Mouse (Mus musculus) left cerebral cortex, postnatal 36 days (tissue): ENCODE data around the gene Sytl2. TPM values are rescaled to one million over a fixed set of nuclear protein-coding genes. Genes with fewer than 3 reads are reported as not detected.
A peak's percentile ranks its signal among the peaks of the same experiment; 100 is the strongest.

ENCODE experiments used
- DNase-seq, 2 experiments: peaks; one replicate each; pipeline ENCODE4 v3.0.0; 2021 to 2022; ENCODE audit warnings: low spot score in 2 of 2, mixed read lengths in 1 of 2
- intact Hi-C: fragments of 180-260 bp; cut with DNase I; formaldehyde crosslinking; loops from one replicate; pipeline ENCODE4 v1.15.1; 2025
- total RNA-seq, 2 experiments: library from RNA; stranded (reverse); gene quantifications; 2 replicates each; pipeline ENCODE4 v1.2.3; 2021

Gene Sytl2
- total RNA-seq, 2 experiments from 2014 or later: 99.1 to 108 TPM

DNA sequence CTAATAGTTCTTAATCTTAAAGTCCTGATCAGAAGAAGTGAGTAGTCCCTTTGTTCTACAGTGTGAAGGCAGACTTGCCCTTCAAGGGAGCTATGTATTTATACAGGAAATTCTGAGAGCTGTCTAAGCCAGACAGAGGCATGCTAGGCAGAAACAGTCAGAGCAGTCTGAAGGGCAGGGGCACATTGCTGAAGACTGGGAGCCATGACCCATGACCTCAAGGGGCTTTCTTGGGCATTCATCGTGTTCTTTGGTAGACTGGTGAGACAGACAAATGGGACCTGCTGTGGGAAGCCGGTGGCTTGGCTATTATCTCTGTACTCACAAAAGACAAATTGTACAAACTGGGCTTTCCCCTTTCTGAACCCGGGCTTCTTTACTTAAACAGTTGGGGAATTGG, 4.0 kb downstream of the Sytl2 start:
- intact Hi-C loops: no loop called here
- DNase-seq: no peak

DNA sequence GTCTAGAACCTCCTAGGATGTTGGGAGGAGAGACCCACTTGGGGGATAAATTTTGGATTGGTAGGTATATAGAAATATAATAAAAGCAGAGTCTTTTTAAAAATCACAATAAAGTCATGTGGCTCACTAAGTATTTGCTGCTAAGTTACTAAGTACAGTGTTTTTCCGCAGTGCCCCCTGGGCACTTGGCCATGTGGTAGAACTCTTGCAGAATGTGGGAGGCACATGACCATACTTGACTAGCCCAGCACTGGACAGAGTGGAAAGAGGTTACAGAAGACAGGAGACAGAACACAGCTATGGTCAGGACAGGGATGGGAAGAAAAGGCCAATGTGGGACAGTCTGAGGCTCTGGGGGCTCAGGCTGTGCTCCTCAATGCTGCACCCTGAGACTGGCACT, 4.9 kb downstream of the Sytl2 start:
- DNase-seq: no peak
- intact Hi-C loops: no loop called here

DNA sequence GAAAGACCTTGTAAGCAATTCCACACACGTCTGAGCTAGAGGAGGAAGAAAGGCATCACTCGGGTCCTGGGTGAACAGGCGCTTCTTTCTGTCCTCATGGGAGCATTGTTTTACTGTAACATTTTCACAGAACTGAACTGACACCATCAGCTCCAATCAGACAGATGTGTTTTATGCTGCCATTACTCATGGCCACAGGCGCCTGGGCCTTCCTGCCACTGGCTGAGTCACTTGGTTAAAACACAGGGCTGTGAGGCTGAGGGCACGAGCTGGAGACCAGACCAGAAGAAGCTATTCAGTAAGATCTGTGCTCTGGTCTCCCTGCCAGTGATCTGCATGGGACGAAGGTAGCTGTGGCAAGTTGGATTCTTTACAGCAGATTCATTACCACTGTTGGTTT, 6.0 kb downstream of the Sytl2 start:
- intact Hi-C loops: no loop called here
- DNase-seq: no peak

DNA sequence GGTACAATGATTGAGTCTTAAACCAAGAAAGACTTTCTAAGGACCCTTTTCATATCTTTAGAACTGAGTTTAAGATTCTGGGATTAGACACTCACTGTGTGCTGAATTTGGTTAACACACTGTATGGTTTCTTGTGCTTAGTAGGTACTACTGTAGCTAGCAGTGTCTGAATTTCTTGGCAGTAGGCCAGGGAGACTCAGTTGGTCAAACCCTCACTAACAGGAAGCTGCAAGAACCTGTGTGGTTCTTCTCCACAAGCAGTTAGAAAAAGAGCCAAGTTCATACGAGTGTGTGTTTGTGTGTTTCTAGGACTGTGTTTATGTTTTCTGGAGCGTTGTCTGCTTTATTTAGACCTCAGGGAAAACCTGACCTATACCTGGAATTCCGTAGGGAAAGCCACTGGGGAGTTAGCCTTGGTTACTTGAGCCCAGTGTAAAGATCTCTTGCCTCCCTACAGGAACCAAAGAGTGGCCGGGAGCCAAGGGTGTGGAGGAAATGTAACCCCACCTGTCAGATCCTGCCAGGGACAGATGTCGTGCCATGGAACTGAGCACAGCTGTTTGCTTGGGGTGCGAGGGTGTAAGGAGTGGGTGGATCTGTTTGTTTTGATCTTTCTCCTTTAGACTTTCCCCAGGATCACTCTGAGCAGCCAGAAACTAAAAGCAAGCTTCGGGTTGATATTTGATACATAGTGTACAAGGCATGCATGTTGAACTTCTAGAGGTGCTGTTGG, 10.3 kb downstream of the Sytl2 start:
- no peak for DNase-seq
- intact Hi-C loops: no loop called here

DNA sequence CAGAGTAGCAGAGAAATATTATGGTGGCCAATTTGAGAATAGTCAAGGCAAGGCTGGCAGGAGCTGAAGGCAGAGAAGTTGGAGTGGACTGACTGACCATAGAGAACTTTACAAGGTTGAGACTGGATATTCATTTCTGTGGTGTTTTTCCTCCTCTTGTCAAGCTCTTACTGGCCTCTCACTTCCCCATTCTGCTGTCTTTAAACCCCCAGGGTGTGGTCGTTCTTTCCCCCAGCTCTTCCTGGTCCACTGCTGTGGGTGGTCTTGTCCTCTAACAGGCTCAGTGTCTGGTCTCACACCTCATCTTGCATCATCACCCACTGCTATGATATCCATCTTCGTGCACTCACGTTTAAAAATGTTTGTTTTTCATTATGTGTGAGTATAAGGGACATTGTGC, 11.4 kb downstream of the Sytl2 start:
- intact Hi-C loops: no loop called here
- DNase-seq: no peak

DNA sequence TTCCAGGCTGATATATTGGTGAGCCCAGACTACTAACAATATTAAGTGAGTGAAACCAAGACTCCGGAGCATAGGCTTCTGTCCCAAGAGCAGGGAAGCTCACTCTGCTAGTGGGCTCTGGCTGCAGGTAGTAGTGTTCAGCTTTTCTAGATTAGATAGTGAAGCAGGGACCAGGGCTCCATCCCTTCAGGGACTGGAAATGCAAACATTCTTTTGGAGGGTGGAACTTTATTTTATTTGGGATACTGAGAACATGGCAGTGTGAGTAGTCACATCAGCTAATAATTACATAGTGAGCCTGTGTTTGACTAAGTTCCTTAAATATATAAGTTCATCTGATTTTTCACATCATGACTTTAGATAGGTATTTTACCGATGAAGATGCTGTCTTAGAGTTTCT, 14.8 kb downstream of the Sytl2 start:
- intact Hi-C loops: no loop called here
- no peak for DNase-seq

DNA sequence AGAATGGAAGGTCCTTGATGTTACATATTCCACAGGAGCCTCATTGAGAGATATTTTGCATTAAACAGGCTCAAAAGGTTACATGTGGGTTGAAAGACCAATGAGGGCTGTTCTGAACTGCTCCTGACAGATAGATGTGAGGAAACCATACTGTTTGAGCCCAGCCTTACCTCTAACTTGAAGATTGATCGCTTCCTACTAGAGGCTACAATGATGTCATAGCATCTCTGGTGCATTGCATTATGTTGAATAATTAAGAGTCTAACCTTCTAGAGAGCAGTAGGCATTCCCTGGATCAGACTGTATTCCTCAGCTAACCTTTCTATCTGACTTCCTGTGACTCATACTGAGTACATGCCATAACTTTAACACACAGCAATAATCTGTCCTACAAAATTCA, 17.4 kb downstream of the Sytl2 start:
- intact Hi-C loops: no loop called here
- no peak for DNase-seq

DNA sequence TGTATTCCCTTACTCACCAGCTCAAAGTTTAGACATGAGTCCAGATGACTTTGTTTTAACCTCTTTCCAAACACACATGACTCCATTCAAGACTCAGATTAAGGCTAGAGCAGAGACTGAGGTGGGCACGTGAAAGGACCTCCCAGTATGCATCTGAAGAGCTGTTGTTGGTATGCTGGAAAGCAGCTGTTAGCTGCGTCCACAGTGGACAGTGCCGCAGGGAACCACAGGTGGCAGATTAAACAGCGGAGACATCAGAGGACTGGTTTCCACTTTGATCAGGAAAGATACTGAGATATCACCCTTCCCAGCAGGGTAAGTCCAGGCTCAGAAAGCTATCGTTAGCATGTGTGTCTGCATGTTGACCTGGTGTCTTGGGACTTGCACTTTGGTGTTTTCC, 18.1 kb downstream of the Sytl2 start:
- intact Hi-C loops: no loop called here
- DNase-seq: no peak

DNA sequence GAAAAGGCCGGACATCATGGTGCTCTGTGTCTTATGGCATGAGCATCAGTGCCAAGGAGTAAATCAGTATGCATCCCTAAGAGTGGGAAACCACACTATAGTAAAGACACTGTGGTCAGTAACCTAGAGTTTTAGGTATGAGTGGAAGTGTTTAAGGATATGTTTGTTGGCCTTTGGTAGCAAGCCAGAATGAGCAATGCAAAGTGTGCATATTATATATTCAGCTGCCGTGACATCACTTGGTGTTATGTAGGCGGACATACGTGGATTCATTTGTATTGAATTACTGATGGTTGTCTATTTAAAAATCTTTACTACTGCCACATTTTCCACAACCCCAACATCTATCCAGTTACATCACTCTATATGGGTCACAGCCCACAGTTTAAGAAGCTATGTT, 23.1 kb downstream of the Sytl2 start:
- DNase-seq: no peak
- intact Hi-C loops: no loop called here

DNA sequence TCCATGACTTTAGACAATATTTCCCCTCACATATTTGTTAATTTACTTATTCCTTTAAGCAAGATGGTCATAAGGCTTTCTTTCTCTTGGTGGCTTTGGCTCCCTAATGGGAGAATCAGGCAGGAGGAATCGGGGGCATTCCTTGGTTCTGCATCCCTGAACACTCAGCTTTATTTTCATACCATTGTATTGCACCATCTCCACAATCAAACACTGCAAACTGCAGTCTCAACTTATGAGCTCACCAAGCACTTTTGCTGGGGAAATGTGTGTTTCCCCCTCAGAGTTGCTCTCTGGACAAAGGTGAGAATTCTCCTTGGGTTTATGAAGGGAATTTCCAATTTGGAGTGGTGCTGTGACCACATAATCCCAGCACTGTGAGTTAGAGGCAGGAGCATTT, 28.1 kb downstream of the Sytl2 start:
- intact Hi-C loops: no loop called here
- DNase-seq: no peak

DNA sequence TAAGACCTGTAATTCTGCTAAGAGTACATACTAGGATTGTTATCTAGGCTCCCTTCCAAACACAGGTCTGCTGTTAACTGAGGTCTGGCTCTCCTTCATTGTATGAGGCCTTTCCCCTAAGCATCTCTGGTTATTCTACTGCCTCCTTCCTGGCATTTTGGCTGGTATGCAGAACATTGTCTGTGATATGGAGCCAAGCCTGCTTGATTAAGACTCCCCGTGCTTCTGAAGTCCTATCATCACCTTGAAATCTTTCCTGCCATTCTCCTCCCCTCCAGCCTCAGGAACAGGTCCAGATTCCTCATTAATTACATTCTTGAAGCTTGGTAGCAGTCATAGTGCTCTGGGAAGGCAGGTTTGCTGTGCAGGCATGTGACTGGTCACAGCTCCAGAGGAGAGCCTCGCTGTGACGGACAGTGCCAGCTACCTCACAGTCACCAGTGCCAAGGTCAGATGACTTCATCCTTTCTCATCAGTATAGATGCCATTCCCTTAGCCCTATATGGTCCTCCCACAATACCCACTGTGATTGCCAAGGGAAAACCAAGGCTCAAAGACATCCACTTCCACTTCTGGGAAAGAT, 30.5 kb downstream of the Sytl2 start:
- intact Hi-C loops: no loop called here
- no peak for DNase-seq

DNA sequence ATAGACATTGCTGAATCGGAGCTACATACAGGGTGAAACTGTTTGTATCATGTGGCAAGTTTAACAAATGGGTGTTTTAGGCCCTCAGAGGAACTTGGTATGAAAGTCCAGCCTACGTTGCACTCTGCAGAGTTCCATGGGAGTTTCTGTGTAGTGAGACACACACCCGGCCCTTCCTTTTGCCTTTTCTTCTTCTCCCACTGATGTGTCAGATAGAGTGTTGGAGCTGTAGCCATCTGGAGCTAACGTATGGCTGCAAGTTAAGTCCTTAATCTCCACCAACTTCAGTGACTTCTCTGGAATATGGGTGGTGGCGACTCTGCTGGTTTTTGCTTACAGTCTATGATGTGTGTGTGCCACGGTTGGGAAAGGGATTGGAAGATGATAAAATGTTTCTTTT, 32.3 kb downstream of the Sytl2 start:
- no peak for DNase-seq

DNA sequence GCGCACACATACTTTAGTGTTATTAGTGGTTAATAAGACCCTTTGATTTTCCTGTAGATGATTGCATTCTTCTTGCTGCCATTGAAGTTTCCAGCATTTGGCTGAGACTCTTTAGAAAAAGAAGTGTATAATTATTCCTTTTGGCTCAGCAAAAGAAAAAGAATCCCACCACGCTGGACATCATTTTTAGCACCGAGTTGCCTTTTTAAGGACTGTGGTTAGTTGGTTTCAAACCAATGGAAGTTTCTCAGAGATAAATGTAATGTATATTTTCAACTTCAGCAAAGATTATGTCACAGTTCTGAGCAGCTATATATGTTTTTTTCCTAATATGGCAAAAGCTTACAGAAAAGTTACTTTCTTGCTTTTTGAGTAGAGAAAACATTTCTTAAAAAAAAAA, 32.8 kb downstream of the Sytl2 start:
- intact Hi-C loops: no loop called here
- DNase-seq: no peak

More for the DNA sequence above, 32.3 kb downstream of the Sytl2 start:
- intact Hi-C loops: no loop called here

DNA sequence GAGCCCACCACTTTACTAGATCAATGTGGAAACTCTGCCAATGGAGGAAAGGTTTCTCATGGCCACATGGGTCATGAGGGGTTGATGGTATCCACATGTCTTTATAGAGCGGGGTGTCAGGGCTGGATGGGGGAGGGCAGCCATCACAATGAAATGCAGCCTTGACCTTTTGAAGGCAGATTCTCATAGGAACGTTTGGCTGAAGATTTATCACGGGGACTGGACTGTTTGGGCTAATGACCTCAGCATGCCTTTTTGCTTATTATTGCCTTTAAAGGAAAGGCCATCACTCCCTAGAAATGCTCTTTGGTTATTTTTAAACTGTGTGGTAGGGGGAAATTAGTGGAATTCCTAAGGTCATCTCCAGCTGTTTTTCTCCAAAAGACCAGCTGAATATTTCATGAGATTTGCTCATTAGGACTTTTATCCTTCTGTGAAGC, 33.7 kb downstream of the Sytl2 start:
- intact Hi-C loops: no loop called here
- no peak for DNase-seq

DNA sequence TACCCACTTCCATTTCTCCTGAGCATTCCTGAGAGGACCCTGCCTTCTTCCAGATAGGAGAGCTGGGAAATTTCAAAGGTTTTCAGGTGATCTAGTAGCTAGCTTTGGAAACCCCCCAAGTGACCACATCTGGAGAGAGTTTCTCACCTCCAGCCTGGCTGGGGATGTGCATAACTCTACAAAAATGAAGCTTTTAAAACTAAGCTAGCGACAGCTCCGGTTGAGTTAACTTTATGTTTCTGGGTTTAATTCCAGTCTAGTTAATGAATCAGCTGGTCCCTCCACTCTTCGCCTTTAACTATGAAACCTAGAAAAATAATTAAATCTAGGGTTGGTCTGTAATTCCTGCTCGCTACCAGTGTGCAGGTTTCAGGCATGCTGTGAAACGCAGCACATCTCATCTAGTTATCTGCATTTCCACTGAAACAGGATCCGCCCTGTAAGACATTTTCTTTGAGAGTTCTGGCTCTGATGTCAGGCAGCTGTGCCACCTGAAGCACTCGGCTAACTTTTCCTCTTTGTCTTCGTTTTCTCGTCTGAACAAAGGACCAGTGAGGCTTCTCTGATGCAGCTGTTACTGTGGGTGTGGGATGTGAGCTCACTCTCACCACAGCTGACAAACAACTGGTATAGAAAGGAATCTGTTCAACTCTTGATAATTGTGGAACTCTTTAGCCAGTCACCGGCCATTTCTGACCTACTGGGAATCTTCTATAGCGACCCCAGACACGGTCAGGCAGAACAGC, 39.3 kb downstream of the Sytl2 start:
- intact Hi-C loops: no loop called here
- no peak for DNase-seq

DNA sequence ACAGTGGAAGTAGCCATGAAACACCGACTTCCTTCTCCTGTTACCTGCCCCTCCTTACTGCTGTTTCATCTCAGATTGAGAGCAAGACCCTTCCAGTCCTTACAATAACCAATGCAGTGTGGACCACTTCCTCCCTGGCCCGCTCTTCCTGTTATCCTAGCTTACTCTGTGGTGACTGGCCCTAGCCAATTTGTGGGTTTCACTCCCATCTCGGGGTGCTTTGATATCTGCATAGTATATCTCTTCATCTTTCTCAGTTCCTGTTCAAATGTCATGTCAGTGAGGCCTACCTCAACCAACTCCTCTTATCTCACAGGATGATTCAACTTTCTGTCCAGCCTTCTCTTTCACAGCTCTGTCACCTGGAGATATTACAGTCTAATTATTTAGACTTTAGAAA, 42.9 kb downstream of the Sytl2 start:
- no peak for DNase-seq
- intact Hi-C loops: no loop called here

DNA sequence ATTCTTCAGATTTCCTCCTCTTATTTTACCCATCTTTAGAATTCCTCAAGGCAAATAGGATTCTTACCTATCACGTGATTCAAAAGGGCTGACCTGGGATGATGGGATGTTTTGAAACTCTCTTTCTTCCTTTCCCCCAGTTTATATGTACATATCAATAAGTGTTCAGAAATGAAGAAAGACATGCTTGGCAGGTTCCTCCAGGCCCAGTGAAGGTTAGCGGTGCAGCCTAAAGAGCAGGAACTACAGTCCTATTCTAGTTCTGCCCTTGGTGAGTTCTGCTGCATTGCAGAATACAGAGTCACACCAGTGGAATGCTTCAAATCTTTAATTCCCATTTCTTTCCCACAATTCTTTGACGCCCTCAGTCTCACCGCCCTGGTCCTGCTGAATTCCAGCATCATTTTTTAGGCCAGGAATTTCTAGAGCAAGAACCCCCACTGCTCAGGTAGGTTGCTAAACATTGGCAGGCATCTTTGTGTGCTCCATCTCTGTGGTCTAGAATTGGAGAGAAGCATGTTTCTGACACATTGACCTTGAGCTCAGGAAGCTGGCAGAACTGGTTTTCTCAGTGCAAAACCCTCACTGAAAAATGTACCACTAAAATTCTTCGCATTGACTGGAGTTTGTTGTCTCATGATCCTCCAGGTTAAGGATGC, 45.9 kb downstream of the Sytl2 start:
- intact Hi-C loops: no loop called here
- no peak for DNase-seq

DNA sequence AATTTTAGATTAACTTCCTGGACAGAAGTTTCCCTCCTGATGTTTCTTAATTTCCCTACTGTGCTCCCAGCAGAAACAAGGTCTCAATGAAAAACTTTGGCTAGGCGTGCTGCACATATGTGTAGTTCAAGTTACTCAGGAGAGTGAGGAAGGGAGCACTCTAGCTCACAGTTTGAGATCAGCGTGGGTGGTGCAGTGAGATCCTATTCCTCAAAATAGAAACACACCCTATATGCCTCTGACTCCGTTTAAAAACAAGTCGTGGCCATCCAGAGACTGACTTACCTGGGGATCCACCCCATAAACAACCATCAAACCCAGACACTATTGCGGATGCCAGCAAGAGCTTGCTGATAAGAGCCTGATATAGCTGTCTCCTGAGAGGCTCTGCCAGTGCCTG, 47.0 kb downstream of the Sytl2 start:
- peak; percentile 49 to 53 for DNase-seq
- intact Hi-C loops: no loop called here

DNA sequence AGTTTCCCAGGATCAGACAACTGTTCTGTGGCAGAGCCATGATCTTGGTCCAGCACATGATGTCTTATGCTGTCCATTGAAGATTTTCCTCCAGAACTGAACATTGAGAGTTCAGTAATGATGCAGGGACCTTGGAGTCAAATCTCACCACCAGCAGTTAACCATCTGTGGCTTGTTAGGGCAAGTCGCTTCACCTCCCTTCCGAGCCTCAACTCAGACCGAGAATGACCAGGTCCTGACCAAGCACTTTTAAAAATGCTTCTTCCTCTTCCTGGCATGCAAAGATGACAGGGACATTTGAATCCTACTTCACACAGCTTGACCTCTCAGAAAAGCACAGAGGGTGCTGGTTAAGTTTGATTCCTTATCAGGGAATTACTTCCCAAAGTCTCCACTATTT, 50.1 kb downstream of the Sytl2 start:
- DNase-seq: no peak
- intact Hi-C loops: no loop called here

DNA sequence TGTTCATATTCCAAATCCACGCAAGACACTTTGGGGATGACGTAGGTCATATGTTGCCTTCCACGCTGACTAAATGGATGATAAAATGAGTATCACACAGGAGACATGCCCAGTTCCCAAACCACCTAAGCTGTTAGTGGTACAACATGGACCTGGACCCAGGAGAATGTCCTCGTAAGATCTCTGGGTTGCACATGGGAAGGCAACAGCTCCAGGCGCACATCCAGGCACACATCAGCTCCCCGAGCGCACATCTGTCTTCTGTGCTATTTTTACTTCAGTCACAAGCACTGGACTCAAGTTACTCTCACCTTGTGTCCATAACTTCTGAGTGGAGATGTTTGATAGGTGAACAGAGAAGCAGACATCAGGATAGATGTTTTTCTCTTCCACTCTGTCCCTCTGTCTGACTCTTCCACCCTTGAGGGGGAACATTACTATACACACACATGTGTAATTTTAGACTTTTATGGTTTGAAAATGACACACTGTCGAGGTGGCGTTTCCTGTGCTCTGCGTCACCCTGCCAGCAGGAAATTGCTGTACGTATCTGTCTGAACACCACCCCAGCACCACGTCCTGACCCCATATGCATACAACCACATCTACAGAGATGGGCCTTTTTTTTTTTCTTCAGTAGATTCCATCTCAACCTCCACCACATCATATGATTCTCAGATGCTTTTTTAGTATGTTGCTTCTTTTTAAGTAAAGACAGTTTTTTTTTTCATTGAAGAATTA, 51.6 kb downstream of the Sytl2 start:
- no peak for DNase-seq
- intact Hi-C loops: no loop called here
